Mouse (Mus musculus): ENCODE measurements around the gene 0610012G03Rik.

GRCm38 (mm10) chr16:31924368-31924767, 23.9 kb downstream of the 0610012G03Rik start:
- TF ChIP-seq CTCF (IDR thresholded peaks at IDR 0.05) (no peak), EP300 (IDR thresholded peaks at IDR 0.05) (no peak)

Data from lung, postnatal 0 days (tissue).